Mouse (Mus musculus) T-helper 2 cell (primary cell): Measurements from ENCODE around the gene Ptbp3.

Experiments
- in situ Hi-C: fragments of 300-600 bp; cut with MboI, MseI; formaldehyde crosslinking; loops from one replicate; pipeline ENCODE4 v1.15.1; 2025; ENCODE audit warnings: high pct_unique_total_duplicates

Ptbp3 gene

DNA sequence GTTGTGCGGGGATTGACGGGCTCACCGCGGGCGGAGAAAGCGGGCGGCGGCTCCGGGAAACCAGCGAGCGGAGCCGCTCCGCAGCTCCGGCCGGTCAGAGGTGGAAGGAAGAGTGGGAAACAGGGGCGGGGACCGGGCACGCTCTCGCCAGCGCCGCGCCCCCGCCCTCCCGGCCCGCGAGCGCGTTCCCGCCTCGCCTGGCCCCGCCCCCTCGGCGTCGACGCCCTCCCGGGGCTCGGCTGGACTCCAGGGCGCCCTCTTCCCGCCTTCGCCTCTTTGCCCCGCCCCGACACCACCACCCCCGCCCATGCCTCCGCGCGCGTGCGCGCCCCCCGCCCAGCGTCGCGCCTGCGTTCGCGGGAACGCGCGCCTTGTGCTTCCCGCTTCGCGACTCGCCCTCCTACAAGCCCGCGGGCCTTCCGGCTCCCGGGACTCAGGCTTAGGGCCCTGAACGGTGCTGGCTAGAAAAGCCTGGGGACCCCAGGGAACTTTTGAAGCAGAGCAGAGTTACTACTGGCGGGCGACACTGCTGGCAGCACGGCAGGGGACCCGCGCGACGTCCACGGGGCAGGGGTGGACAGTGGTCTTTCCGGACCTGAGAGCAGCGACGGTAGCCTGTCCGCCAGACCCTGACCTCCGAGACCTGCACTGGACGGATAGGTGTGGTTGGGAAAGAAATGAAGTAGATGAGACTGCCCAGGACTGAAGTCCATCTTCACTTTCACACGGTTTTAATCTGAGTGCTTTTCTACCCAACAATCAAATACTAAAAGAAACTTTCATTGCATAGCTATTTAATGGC, at the start of gene Ptbp3:
Gene Ptbp3, minus strand, starts transcription at position 190 of the 802 bp plus-strand sequence.
- in situ Hi-C loops: no loop called here

DNA sequence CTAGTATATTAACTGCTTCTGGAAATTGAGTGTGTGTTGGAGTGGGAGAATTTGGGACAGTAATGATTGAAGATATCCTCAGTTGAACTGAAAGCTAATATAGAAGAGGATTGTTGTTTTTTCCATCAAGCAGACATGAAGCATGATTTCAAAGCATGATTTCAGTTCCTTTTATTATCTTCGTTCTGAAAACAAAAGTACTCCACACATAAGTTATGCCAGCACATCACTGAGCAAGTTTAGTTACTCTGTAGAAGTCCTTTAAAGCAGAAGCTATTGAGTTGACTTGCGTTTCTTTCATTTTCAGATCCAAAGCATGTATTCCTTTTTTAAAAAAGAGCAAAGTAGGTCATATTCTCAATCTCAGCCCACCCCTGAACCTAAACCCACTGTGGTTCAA, 47.4 kb upstream of the Ptbp3 start:
- in situ Hi-C loops: no loop called here

DNA sequence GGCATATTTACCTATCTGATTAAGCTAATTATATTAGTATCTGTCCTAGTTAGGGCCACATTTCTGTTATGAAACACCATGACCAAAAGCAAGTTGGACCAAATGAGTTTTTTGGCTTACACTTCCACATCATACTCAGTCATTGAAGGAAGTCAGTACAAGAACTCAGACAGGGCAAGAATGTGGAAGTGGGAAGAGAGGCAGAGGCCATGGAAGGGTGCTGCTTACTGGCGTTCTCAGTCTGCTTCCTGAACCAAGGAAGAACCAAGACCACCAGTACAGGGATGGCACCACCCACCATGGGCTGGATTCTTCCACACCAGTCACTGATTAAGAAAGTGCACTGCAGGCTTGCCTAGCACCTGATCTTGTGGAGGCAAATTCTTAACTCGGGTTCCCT, 45.5 kb upstream of the Ptbp3 start:
- in situ Hi-C loops: no loop called here

DNA sequence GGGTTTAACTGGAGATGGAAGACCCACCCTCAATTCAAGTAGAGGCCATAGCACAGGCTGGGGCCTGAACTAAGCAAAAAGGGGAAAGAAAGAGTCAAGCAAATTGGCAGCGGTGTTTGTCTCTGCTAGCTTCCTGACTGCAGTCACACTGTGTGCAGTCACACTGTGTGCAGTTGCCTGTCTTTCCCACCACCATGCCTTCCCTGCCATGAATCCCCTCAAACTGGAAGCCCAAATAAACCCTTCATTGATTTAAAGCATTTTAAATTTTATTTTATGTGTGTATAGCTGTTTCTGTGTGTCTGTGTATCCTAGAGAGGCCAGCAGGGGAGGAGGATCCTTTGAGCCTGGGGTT, 38.7 kb upstream of the Ptbp3 start:
- in situ Hi-C loops: no loop called here

DNA sequence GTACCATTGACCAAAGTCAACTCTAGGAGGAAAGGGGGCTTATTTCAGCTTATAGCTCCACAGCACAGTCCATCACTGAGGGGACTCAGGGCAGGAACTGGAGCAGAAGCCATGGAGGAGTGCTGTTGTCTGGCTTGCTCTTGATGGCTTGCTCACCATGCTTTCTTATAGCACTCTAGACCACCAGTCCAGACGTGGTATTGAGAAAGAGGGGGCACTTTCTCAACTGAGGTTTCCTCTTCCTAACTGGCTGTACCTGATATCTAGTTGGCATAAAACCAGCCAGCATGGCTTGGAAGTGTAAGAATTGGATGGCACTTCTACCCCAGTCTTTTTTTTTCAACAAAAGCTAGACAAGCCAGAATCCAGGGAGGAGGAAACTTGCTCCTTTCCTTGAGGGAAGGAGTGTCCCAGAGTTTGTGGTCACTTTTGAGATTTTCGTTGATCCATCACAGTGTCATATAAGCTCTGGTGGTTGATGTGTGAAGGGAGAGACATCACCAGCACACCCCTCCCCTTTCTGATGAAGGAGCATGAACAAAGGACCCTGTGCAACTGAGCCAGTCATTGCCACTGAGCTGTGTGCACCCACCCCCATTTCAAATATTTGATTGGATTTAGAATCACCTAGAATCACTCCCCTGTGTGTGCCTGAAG, 38.2 kb upstream of the Ptbp3 start:
- in situ Hi-C loops: no loop called here

DNA sequence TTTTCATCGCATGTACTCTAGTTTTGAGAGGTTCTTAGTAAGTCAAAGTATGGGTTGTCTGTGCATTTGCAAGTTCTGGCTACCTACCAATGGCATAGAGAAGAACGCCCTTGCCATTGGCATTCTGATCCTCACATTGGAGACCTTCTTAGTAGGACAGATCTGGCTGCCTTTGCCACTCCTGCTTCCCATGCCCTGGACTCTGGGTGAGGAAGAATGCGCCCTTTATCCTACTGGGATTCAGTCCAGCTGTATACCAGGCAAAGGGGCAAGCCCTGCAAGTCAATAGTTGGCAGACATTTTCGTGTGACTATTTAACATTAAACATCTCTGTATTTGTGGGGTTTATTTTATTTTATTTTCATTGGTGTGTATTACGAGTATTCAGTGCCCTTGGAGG, 35.9 kb upstream of the Ptbp3 start:
- in situ Hi-C loops: no loop called here

DNA sequence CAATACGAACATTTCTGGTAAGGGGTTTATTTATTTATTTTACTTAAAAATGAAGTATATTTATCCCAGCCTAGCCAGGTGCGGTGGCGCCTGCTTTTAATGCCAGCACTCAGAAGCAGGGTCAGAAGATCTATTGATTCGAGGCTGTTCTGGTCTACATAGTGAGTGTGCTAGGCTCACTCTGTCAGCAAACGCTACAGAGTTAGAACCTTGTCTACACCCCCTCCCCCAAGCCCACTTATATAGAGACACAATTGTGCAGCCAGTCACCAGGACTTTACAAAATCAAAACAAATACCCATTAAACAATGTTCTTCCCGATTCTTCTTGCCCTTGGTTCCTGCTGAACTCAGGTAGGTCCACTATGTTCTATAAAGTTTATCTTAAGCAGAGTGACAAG, 33.0 kb upstream of the Ptbp3 start:
- in situ Hi-C loops: no loop called here

DNA sequence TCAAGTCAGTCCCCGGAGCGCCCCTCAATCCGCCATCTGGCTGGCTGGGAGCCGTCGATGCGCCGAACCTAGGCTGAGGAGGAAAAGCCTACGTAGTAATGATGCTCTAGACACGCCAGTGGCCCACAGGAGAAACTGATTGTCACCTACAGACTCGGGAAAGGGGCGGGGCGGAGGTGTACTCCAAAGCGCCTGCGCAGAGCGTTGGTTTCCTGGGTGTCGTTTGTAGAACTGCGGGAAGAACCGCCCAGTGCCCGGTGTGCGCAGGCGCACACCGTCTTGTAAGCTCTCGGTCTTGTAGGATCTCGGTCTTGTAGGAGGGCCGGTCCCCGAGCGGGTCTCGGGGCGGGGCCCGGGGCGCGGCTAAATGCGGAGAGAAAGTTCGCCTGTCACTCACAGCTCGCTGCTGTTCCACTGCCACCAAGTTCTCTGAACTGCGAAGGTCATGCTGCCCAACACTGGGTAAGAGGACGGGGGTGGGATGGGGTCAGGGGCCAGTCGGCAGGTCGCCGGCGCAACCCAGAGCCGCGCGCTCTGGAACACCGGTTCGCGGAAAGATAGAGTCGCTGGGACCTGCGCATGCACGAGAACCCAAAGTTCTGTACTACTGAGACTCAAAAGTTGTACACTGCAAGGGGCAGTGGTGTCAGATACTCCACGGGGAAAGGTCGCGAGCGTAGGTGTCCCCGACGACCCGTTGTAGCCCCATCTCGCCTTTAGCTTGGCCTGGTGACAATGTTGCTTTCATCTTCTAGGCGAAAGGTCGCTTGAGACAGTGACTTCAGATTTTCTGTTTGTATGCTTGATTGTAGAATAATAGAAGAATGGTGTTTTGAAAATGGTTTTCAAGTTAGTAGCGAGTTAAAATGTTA, 32.4 kb upstream of the Ptbp3 start, which contains the start of gene Hsdl2:
Gene Hsdl2, plus strand, starts transcription at position 250 of the 872 bp plus-strand sequence.
- in situ Hi-C loops: no loop called here

DNA sequence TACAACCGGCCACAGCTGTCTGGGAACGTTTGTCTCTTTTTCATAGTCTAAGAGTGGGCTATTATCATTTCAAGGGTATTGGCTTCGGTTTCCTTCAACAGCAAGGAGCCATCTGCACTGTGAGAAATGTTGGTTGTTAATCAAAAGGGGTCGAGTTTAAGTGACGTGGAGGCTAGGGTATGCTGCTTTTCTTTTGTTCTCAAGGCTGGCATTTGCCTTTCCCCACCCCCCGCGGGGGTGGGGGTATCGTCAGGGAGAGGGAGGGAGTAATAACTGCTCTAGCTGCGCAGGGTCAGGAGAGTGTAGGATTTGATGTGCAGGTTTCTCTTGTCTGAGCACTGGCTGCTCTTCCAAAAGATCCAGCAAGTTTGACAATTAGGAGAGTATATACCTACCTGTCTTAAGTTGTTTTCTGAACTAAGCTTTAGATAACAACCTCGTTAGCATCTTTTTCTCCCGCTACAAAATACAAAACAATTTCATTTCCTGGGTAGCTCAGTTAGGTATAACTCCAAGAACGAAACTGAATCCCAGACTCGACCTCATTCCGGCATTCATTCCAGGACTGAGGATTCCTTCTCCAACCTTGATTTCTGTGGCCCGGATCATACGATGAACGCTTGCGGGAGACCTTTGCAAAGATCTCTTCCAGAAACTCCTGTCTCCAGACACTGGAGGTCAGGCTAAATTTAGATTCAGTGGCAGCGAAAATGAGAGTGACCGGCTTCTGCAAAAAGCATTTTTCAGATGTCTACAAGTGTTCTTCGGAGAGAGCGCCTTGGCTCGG, 31.5 kb upstream of the Ptbp3 start:
- in situ Hi-C loops: no loop called here

DNA sequence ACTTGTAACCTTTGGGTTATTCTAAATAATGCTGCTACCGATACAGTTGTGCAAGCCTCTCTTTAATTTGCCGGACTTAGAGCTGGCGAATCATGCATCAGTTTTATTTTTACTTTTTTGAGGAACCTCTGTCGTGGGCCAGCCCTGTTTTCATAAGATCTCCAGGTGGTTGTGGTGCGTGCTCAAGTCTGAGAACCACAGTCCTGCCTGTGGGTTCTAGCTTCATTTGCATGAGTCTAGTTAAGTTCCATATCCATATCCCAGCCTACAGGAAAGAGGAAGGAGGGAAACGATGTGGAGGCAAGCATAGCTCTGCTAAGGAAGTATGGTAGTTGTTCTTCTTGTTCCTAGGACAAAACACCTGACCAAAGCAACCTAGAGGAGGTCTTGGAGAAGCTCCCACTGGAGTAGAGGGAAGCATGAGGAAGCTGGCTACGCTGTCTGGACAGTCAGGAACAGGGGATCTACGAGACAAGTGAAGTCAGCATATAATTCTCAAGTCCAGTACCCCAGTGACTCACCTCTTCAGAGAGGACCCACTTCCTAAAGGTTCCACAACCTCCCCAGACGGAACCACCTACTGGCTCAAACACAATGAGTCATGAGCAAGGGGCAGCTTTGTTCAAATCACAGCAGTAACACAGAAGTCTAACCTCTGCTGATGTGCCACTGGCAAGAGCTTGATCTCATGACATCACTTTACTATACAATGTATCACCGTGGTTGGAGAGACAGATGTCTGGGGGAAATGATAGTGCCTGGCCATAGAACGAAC, 26.2 kb upstream of the Ptbp3 start:
- in situ Hi-C loops: no loop called here

DNA sequence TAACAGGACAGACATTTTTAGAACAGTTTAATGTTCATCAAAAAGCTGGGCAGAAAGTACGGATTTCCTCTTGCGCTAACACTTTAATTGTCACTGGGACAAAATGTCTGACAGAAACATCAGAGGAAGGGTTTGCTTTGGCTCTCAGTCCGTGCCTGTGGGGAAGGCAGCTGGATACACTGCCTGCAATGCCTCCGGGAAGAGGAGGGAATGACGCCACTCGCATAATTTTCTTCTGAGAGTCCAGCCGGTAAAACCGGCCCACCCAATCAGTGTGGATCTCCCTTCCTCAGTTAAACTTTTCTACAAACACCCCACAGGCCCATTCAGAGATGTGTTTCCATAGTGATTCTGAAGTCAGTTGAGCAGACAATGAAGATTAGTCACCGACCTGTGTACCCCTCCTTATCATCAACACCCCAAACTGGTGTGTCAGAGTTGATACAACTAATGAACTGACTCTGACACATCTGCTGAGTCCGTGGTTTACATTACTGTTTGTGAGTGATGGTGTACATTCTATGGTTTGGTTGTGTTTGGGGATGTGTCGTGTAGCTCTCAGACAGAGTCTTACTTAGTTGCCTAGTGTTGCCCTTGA, 23.5 kb upstream of the Ptbp3 start:
- in situ Hi-C loops: loop anchor here (5.0 kb wide), 1 partner anchor 210 kb away; no protein-coding TSS in a partner anchor

DNA sequence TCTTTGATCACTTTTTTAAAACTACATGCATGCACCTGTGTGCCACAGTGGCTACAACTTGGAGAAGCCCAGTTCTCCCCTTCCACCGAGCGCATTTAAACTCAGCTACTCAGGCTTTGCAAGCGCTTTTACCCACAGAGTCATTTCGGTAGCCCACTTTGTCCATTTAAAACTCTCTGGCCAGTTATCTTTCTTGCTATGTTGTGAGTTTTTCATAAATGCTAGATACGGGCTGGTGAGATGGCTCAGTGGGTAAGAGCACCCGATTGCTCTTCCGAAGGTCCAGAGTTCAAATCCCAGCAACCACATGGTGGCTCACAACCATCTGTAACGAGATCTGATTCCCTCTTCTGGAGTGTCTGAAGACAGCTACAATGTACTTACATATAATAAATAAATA, 21.4 kb upstream of the Ptbp3 start:
- in situ Hi-C loops: loop anchor here (5.0 kb wide), 1 partner anchor 208 kb away; no protein-coding TSS in a partner anchor

DNA sequence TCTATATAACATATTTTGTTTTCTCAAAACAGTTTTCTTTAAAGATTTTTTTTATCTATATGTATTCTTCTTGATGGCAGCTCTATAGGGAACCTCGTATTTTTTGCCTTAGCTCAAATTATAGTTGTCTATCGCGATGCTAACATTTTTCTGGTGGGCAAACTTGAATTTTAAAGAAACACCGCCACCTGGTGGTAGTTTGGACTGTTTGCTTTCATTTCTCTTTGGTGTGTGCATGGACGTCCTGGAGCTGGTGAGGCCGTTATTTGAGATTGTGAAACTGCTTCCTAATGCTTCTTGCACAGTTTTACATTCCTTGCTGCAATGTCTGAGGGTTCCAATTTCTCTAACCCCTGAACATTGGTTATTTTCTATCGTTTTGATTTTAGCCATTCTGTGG, 20.4 kb upstream of the Ptbp3 start:
- in situ Hi-C loops: loop anchor here (5.0 kb wide), 1 partner anchor 477 kb away; no protein-coding TSS in a partner anchor

DNA sequence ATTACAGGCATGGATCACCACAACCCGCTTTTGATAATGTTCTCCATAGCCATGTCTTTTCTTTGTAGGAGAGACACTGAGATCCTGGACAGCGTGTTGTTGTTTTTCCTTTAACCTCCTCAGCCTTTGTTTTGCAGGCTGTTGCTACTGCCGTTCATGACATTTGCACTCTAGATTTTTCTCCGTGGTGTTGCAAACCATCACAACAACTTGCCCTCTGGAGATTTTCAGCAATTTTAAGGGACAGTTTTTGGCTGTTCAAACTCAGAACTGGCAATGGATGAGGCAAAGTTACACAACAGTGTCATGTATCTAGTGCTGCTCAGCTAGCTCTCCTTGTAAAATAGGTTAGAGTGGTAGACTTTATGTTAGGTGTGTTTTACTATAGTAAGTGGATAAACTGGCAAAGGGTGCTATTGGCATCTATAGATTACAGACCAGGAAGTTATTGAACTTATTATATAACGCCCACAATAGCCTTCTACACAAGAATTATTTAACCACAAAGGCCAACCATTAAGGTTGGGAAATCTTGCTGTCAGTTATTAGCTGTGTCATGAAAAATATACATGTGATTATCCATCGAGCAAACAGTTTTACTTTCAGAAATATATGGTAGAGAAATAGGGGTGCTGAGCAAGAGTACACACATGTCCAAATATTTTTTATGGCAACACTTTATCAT, 18.6 kb upstream of the Ptbp3 start:
- in situ Hi-C loops: loop anchor here (5.0 kb wide), 1 partner anchor 475 kb away; no protein-coding TSS in a partner anchor

DNA sequence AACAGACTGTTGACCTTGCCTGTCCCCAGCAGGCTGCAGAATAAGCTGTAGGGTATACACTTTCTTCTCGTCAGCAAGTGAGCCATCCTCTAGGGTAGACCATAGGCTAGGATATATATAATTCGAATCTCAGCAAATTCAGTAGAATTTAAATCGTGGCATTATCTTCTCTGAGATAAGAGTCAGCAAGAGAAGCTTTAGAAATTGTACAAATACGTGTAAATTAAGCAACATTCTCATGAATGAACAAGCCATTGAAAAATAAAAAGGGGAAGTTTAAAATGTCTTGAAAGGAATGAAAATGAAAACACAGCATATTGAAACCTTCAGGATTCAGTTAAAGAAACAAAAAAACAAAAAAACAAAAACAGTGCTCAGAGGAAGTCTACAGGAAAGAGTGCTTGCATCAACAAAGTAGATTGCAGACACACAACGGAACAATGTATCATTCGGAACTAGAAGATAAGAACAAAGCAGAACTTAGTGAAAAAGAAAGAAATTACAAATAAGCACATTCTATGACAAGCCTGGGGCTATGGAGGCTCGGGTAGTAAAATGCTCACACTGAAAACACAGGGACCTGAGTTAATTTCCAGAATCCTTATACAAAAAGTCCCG, 16.5 kb upstream of the Ptbp3 start:
- in situ Hi-C loops: loop anchor here (5.0 kb wide), 1 partner anchor 473 kb away; no protein-coding TSS in a partner anchor

DNA sequence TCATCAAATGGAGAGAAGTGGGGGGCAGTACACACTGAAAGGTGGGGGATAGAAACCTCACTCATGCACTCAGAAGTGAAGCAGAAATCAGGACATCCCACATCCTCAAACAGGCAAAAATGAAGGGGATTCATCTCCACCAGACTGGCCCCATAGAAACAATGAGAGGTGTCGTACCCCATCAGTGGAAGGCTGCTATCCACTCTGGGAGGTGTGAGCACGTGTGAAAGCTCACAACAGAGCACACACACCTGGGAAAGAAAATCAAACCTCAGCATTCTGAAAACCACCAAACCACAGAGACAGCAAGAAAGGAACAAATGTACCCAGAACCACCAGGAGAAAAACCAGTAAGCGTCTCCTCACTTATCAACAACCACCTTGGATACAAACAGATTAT, 15.0 kb upstream of the Ptbp3 start:
- in situ Hi-C loops: no loop called here

DNA sequence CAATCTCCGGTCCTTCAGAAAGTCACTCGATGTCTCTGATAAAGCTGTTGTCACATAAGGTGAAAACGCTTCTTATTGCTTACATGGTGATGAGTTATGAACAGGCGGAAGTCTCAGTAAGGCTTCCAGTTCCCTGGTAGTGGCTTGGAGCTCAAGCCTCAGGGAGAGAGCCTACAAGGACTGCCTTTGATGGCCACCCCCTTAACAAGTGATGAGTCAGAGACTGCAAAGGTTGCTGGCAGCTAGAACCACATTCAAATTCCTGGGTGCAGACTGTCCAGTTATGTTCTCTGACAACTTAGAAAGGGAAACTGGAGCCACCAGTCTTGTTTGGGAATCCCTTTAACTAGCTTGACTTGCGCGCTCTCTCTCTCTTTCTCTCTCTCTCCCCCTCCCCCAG, 11.0 kb upstream of the Ptbp3 start:
- in situ Hi-C loops: no loop called here

DNA sequence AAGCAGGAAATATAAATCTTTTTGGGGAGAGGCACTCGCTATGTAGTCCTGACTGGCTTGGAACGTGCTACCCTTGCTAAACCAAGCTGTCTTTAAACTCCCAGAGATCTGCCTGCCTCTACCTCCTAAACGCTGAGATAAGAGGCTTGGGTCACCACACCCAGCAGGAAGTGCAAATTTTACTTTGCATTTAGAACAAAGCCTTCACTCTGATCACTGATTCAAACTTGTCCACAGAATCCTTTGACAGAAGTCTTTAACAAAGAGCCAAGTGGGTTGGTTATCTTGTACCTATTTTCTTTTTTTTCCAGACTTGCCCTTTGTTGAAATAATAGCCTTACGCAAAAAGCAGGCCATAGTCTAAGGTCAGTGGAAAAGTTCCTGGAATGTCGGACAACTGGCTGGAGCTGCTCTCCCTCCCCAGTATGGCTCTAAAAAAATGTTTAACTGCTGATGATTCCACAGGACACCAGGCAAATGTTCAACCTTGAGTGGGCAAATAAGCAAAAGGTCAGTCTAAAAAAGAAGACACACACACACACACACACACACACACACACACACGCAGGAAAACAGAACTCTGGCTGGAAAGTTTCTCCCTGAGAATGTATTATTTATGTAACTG, 9.0 kb upstream of the Ptbp3 start:
- in situ Hi-C loops: no loop called here
